Mouse (Mus musculus): ENCODE measurements around the gene Nrbp1.

DNA sequence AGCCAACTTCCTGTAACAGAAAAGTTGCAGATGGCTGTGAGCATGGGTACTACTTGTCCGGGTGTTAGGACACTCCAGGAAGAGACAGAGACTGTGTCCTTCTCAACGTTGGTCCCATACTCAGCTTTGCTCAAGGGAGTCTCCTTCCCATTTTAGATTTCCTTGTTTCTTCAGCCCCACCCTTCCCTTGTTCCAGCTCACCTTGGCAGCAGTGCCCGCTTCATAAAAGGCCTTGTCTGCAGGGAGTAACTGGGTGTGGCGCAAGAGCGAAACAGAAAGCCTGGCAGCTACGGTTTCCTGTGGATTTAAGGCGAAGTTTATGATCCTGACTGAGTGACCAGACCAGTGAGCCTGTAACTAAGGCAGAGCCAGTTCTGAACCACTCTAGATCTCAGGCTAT is 13.8 kb downstream of the Nrbp1 start:
- no peak for TF ChIP-seq CTCF (IDR thresholded peaks at IDR 0.05; ENCODE audit: borderline replicate concordance, insufficient read depth, low read depth, low read length)
- no peak for TF ChIP-seq POLR2A (IDR thresholded peaks at IDR 0.05; ENCODE audit: borderline replicate concordance, insufficient read depth, low read length)

All from cerebellum, adult 2 months (tissue).